Mouse (Mus musculus) adrenal gland, adult (tissue): ENCODE measurements around the gene Ildr1.

Experiments used
- DNase-seq, 2 experiments: peaks; one replicate each; pipeline ENCODE4 v3.0.0; 2022 to 2023; ENCODE audit warnings: low spot score in 1 of 2; ENCODE audit not compliant: inconsistent age in 2 of 2

Gene Ildr1

DNA sequence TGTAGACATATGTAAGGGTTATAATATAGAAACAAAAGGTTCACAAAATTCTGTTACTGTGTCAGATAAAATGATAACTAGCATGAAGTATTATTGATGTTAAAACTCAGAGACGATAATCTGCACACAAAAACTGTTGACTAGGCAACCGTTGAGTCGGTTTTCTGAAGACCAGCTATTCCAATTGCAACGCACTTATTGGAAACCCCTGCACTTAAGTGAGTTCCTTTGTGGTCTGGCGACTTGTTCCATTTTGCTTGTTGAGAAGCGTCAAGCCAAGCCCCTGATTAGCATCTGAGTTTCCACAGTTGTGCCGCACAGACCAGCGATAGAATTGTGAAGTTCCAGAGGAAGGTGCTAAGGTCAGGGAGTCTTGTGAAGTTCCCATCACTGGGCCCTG lies 3.6 kb downstream of the Ildr1 start:
- DNase-seq, result no peak

DNA sequence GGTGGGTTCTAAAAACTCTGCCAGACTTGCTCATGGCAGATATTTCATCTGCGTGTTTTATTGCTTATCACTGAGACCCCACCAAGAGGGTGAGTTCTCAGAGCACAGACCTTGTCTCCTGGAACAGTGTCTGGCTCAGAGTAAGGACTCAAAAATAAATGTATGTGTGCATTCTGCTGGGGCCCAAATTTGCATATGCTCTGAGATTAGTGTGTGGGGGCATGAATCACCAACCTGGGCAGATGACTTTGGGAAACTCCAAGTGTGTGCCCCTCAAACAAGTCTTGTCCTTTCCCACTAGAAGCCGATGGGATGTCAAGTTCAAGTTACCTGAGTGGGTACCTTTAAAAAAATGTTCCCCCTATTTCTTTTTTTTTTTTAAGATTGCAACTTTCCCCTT lies 6.7 kb downstream of the Ildr1 start:
- DNase-seq, result no peak

GRCm38 (mm10) chr16:36707702-36708423 lies 14.1 kb downstream of the Ildr1 start:
- DNase-seq, result no peak

DNA sequence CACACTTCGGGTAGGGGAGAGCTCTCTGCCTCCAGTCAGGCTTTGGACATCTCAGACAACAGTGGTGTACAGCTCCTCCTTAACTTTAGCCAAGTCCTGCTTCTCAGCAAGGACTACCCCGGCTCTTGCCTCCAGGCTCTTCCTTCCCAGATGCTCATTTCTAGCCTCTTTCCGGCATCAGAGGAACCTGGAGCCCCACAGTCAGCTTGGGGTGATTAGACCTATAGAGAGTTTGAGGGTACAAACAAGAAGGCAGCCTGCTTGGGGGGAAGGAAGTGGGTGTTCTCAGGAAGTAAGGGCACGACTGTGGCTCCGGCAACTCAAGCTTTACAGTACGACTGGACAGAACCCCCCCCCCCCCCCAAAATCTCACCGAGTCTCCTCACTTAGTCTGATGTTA lies 15.0 kb downstream of the Ildr1 start:
- no peak for DNase-seq

GRCm38 (mm10) chr16:36709405-36709804 lies 15.6 kb downstream of the Ildr1 start:
- no peak for DNase-seq

- DNase-seq, result no peak
Observed at GRCm38 (mm10) chr16:36710794-36711193, 17.0 kb downstream of the Ildr1 start.

GRCm38 (mm10) chr16:36711760-36712159 lies 18.0 kb downstream of the Ildr1 start:
- DNase-seq, result peak in 1 of 2 experiments; percentile 27

DNA sequence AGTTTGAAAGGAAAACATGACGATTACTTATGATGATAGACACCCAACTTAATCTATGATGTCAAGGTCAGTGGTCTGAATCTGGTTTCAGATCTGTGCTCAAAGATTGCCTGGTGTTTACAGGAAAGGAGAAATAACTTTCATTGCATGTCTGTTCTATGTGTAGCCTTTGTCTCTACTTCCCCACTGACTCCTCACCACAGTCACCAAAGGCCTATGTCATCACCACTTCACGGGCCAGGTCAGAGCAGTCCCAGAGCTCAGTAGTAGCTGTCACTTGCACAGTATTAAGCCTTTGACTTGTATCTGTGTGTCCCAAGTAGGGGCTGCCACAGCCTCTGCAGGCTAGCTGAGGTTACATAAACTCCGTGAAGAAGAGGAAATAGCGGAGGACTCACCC lies 23.7 kb downstream of the Ildr1 start:
- no peak for DNase-seq

DNA sequence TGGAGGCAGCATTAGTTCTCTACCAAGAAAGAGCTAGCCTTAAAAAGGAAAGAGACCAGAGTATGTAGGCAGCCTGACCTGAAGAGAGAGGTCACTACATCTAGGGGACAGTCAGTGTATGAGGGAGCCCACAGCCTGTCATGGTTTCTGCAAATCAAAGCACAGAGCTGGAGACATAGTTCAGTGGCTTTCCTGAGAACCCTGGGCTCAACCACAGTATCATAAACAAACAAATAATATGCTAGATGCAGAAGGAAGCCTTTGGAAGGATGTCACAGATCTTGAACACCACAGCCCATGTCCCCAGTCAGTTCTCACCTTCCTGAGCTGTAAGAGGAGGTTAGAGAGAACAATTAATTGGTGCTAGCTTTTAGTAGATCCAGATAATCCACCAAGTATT lies 24.9 kb downstream of the Ildr1 start:
- DNase-seq, result no peak

GRCm38 (mm10) chr16:36720194-36721055 lies 26.6 kb downstream of the Ildr1 start:
- no peak for DNase-seq

DNA sequence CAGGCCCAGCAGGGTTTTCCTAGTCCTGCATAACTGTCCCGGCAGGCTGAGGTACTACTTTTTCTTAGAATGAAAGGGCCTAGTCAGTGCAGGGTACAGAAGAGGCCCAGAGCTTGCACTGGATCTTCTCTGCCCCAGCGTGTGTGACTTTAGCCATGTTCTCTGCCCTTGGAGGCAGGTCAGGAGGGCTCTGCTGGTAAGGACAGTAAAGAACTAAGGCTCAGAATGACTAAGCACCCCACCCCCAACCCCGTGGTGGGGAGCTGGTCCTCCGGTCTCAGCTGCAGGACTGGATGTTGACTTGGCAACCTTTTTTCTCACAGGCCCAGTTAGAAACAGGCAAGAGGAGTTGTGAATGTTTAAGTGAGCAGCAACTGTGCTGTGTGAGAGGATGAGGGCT lies 29.0 kb downstream of the Ildr1 start:
- no peak for DNase-seq

- DNase-seq, result no peak
Observed at GRCm38 (mm10) chr16:36723880-36724443, 30.2 kb downstream of the Ildr1 start.

GRCm38 (mm10) chr16:36728959-36729358 lies 35.2 kb downstream of the Ildr1 start:
- DNase-seq, result no peak

DNA sequence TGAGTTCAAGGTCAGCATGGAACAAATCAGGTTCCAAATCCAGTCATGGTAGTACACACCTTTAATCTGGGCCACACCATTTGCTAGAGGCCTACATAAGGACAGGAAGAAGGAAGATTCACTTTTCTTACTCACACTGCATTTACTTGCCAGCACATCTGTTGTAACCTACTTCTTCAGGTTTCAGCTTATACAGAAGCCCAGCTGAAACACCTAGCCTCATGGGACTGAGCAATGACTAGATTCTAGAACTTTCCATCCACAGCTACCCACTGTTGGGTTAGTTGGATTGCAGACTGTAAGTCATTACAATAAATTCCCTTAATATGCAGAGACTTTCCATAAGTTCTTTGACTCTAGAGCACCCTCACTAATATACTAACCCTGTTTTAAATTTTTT lies 38.8 kb downstream of the Ildr1 start:
- no peak for DNase-seq

- no peak for DNase-seq
Observed at GRCm38 (mm10) chr16:36733827-36734226, 40.0 kb downstream of the Ildr1 start.

DNA sequence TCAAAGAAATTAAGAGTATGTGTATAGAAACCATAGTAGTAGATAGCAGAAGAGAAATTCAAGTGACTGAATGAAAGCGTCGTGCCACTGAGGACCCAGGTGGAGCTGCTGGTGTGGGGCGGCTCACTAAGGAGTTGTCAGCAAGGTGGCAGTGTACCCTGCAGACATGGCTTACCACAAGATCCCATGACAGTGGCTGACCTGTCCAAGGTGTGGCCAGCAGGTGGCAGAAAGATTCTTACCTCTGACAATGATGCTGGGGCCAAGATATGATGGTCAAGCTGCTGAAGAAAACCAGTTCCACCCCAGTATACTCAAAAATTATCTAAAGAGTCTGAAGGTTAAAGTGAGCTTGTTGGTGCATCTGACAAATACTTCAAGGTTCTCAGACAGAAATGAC lies 41.6 kb downstream of the Ildr1 start:
- no peak for DNase-seq

GRCm38 (mm10) chr16:36739404-36739930 lies 45.7 kb downstream of the Ildr1 start:
- no peak for DNase-seq

GRCm38 (mm10) chr16:36743580-36743979 lies 49.8 kb downstream of the Ildr1 start:
- DNase-seq, result no peak

GRCm38 (mm10) chr16:36747068-36747467 lies 53.3 kb downstream of the Ildr1 start:
- DNase-seq, result no peak

- DNase-seq, result no peak
Observed at GRCm38 (mm10) chr16:36747767-36748166, 54.0 kb downstream of the Ildr1 start.

DNA sequence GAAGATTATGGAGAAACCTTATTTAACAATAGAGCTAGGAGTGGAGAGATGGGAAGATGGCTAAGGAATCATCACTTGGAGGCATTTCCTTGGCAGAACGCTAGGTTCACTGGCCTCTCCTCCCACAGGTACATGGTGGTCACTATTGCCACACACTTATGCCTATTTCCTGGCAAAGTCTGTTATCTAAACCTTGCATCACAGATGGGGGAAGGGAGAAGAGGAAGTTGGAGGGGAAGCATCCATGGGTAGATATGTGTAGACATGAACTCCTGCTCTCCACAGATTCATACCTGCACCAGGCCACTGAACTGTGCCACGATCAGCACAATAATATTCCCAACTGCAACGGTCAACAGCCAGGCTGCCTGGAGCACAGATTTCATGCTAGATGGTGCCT lies 58.2 kb downstream of the Ildr1 start:
- no peak for DNase-seq
